Mouse (Mus musculus) layer of hippocampus, adult 9-11 months (tissue): ENCODE data around the gene Psmb6.

Experiments
- DNase-seq: peaks from one replicate; pipeline ENCODE4 v3.0.0; 2022

Gene Psmb6

DNA sequence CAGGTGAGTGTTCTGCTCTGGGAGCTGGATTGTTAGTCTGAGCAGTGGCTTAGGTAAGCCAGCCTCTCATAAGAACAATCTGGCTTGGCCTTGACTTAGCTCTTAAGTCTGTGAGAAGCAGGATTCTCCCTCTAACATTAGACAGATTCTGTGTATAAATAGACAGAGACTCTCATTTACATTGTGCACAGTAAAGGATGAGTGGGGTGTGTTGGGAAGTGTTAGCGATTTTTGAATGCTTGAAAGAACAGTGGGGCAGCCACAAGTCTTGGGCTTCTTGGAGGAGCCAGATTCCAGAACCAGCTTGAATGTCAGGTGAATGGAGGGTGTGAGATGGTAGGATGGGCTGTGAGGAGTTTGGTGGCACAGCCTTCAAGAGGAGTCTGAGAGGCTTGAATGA, 46.5 kb downstream of the Psmb6 start:
- DNase-seq: no peak

DNA sequence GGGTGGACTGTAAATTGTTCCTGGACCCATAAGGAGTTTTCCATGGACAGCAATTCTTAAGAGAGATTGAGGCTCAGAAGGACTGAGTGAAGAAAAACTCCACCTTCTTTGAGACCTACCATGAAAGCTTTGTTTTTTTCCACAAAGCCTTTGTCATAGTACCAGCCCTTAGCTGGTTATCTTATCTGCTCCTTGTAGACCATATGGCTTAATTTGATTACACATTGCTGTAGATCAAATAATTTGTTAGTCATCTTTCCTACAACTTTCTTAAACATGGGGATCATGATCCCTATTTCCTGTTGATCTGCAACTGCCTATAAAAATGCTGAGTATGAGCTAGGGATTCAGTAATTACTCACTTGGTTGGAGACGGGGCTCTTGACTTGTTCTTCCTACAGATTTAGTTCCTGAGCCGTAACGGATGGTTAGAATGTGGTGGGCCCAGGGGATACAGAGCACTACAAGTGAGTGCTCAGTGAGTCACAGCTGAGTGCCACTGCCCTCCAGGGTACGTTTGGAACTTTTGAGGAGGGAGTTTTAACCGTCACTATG, 47.3 kb downstream of the Psmb6 start:
- no peak for DNase-seq

DNA sequence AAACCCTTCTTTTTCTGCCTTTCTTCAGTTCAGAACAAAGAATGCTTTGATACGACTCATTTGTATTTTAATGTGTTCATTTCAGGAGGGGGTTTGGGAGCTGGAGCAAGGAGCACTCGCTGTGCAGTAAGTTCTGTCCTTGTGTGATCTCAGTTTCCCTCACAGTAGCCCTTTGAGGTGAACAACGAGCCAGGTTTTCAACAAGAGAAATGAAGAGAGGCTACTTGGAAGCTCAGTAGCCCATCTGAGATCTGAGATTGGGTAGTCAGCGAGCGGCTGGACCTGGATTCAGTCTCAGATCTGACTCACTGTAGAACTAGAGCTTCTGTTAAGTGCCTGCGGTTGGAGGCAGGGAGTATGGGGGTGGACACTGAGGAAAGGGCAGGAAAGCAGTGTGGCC, 48.7 kb downstream of the Psmb6 start:
- no peak for DNase-seq

DNA sequence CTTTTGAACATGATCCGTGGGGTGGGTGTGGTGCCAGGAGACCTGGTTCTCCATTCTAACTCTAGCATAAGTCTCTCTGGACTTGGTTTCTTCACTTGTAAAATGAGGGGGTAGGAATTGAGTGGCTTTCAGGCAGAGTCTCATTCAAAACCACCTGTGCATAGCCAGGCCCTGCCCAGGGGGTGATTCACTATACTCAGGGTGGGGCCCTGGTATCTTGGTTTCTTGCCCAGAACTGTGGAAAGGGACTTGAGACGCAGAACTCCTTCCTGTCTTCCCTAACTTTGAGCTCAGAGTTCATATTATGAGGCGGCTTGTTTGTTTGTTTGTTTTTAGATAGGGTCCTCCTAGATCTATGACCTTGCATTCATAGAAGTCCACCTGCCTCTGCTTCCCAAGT, 52.0 kb downstream of the Psmb6 start:
- no peak for DNase-seq
